Comparison of ENCODE assay signal across 18 mouse cellular contexts in the genomic region with DNA sequence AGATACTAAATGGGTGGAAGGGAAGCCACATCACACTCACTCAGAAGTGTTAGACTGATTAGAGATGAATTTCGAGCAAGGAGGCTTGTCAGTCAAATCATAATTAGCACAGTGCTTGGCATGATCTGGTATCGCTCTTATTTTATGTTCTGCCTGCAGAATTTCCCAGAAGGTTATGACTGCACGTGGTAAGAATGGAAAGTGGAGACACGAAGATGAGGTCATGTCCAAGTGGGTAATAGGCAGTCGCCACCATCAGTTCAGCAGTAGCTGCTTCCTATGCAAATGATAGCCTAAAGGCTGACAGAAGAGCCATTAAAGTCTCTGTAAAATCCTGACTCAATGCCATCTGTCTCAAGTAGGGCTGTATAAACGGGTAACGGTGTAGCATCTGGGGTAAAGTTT.
A peak's percentile ranks its signal among the peaks of the same experiment; 100 is the strongest.
DNase-seq lines count a peak whose midpoint lies in the region; ATAC-seq and TF ChIP-seq lines count a peak whose summit lies in the region.
"Had no signal": no experiment of that assay in that cellular context is flagged by ENCODE, and none has a peak within 500 bp of the region (broad histone marks: within the 10 kb centered on the region; RNA-seq: fewer than 3 reads in every experiment).

No protein-coding gene starts in this region.

- H3K4me2 ChIP-seq in neural tube, embryonic 13.5 days = no peak overlapping the region
- no peak overlapping the region for H3K4me2 ChIP-seq in forebrain, embryonic 14.5 days (ENCODE audit: low read length)
- no peak overlapping the region for H3K4me2 ChIP-seq in hindbrain, postnatal 0 days (ENCODE audit: low read depth, low read length)
- no peak overlapping the region for H3K4me2 ChIP-seq in neural tube, embryonic 15.5 days
- H3K4me2 ChIP-seq: embryonic facial prominence, embryonic 13.5 days; heart, embryonic 11.5 days had no signal

- WGBS in neural tube, embryonic 13.5 days = 49% methylated on average over 7 of the region's 7 CpGs
- 35% methylated on average over 7 of the region's 7 CpGs for WGBS in forebrain, embryonic 14.5 days
- WGBS in hindbrain, postnatal 0 days = 55% methylated on average over 7 of the region's 7 CpGs
- WGBS in neural tube, embryonic 15.5 days = 38% methylated on average over 7 of the region's 7 CpGs

- H3K27ac ChIP-seq in neural tube, embryonic 13.5 days (replicated peaks) = 0 out of 2 replicates have a peak overlapping the region, but pooled peaks have one; percentile 9
- H3K27ac ChIP-seq in forebrain, embryonic 14.5 days (ENCODE audit: low read depth, low read length) = no peak overlapping the region
- no peak overlapping the region for H3K27ac ChIP-seq in hindbrain, postnatal 0 days
- no peak overlapping the region for H3K27ac ChIP-seq in neural tube, embryonic 15.5 days (replicated peaks)
- H3K27ac ChIP-seq: embryonic facial prominence, embryonic 13.5 days had no signal

- 0 out of 2 replicates have a peak, but pooled peaks cover 6% of the 10 kb centered on the region for H3K9me3 ChIP-seq in neural tube, embryonic 13.5 days
- H3K9me3 ChIP-seq in forebrain, embryonic 14.5 days (replicated peaks; ENCODE audit: control insufficient read depth, low read length) = no peaks in the 10 kb centered on the region
- no peaks in the 10 kb centered on the region for H3K9me3 ChIP-seq in hindbrain, postnatal 0 days (ENCODE audit: low read length)
- no peaks in the 10 kb centered on the region for H3K9me3 ChIP-seq in neural tube, embryonic 15.5 days (replicated peaks)

- no peak overlapping the region for H3K9ac ChIP-seq in neural tube, embryonic 13.5 days
- H3K9ac ChIP-seq in forebrain, embryonic 14.5 days (ENCODE audit: low read length) = no peak overlapping the region
- H3K9ac ChIP-seq in hindbrain, postnatal 0 days (replicated peaks; ENCODE audit: low read length) = no peak overlapping the region
- H3K9ac ChIP-seq in neural tube, embryonic 15.5 days (replicated peaks) = no peak overlapping the region
- H3K9ac ChIP-seq: embryonic facial prominence, embryonic 13.5 days had no signal

- no peak for TF ChIP-seq CTCF in hindbrain, postnatal 0 days (IDR thresholded peaks at IDR 0.05; ENCODE audit: low read depth)

- ATAC-seq in neural tube, embryonic 13.5 days (ENCODE audit: low read depth) = peak; percentile 43
- ATAC-seq in forebrain, embryonic 14.5 days = peak; percentile 94
- ATAC-seq in hindbrain, postnatal 0 days = peak; percentile 70
- ATAC-seq in neural tube, embryonic 15.5 days (ENCODE audit: low FRiP score) = peak; percentile 31; the same call in 1 of the 2 replicates
- no peak for ATAC-seq in inflammation-experienced regulatory T-cells, adult 6 months
- ATAC-seq: CD4-positive, CD25-positive, alpha-beta regulatory T cell, adult 4 months had no signal

- peaks cover 4% of the 10 kb centered on the region; the same call in 1 of the 2 replicates for H3K4me1 ChIP-seq in neural tube, embryonic 13.5 days (replicated peaks)
- 0 out of 2 replicates have a peak, but pooled peaks cover 5% of the 10 kb centered on the region for H3K4me1 ChIP-seq in forebrain, embryonic 14.5 days (ENCODE audit: control insufficient read depth, insufficient read depth, low read length)
- H3K4me1 ChIP-seq in hindbrain, postnatal 0 days (ENCODE audit: insufficient read depth, low read length) = no peaks in the 10 kb centered on the region
- H3K4me1 ChIP-seq in neural tube, embryonic 15.5 days = no peaks in the 10 kb centered on the region
- H3K4me1 ChIP-seq: embryonic facial prominence, embryonic 13.5 days had no signal

- H3K36me3 ChIP-seq in neural tube, embryonic 13.5 days = no peaks in the 10 kb centered on the region
- H3K36me3 ChIP-seq in forebrain, embryonic 14.5 days (ENCODE audit: control insufficient read depth, insufficient read depth, low read length) = no peaks in the 10 kb centered on the region
- no peaks in the 10 kb centered on the region for H3K36me3 ChIP-seq in hindbrain, postnatal 0 days (ENCODE audit: insufficient read depth, low read length)
- no peaks in the 10 kb centered on the region for H3K36me3 ChIP-seq in neural tube, embryonic 15.5 days
- H3K36me3 ChIP-seq: embryonic facial prominence, embryonic 13.5 days had no signal

- no peaks in the 10 kb centered on the region for H3K27me3 ChIP-seq in neural tube, embryonic 13.5 days
- H3K27me3 ChIP-seq in forebrain, embryonic 14.5 days (replicated peaks; ENCODE audit: control insufficient read depth, insufficient read depth, low read length) = no peaks in the 10 kb centered on the region
- no peaks in the 10 kb centered on the region for H3K27me3 ChIP-seq in hindbrain, postnatal 0 days (ENCODE audit: insufficient read depth, low read length)
- H3K27me3 ChIP-seq in neural tube, embryonic 15.5 days (replicated peaks) = no peaks in the 10 kb centered on the region
- H3K27me3 ChIP-seq: embryonic facial prominence, embryonic 13.5 days had no signal

- DNase-seq in neural tube, embryonic 10.5 days (ENCODE audit: extremely low spot score, low spot score) = no peak
- DNase-seq in forebrain, embryonic 14.5 days (ENCODE audit: low spot score) = peak; percentile 79
- DNase-seq in hindbrain, postnatal 0 days (ENCODE audit: low spot score) = peak; percentile 19
- no peak for DNase-seq in cerebellum, adult 11 months
- DNase-seq in kidney, adult 18-20 months = no peak
- DNase-seq: adrenal gland, postnatal 14 days; cerebellum, postnatal 25 days; gastrocnemius, postnatal 14 days; heart, postnatal 36 days; kidney, postnatal 4 days; lung, postnatal 14 days; thymus, postnatal 36 days had no signal

- H3K4me3 ChIP-seq in neural tube, embryonic 13.5 days = no peak overlapping the region
- no peak overlapping the region for H3K4me3 ChIP-seq in forebrain, embryonic 14.5 days (ENCODE audit: low read depth, low read length)
- H3K4me3 ChIP-seq in hindbrain, postnatal 0 days (ENCODE audit: low read length) = no peak overlapping the region
- no peak overlapping the region for H3K4me3 ChIP-seq in neural tube, embryonic 15.5 days (replicated peaks)
- H3K4me3 ChIP-seq: embryonic facial prominence, embryonic 13.5 days had no signal

Comparison
In these comparisons a context has a peak if more than half of its experiments do, and no peak if none do; other contexts are left out.
1. DNase-seq: peak in forebrain, embryonic 14.5 days (single experiment) and hindbrain, postnatal 0 days (single experiment); none in neural tube, embryonic 10.5 days (single experiment), cerebellum, adult 11 months (single experiment) and kidney, adult 18-20 months (single experiment).